Mouse (Mus musculus) hindbrain, postnatal 0 days (tissue): ENCODE results near the gene Brd2. TPM values are rescaled to one million over a fixed set of nuclear protein-coding genes. Genes with fewer than 3 reads are reported as not detected.

Source experiments
- ATAC-seq: fragments of 200-750 bp; cut with Nextera tagmentation; 2 replicates; pipeline ENCODE4 v1.8.0; 2017; ENCODE audit warnings: mild to moderate bottlenecking, moderate TSS enrichment, moderate library complexity
- DNase-seq: peaks from one replicate; pipeline ENCODE4 v3.0.0-alpha.2; 2015; ENCODE audit warnings: low spot score
- H3K27ac ChIP-seq: fragments of 300-500 bp; sonication (generic); 2 replicates; pipeline ENCODE4 v1.5.1; 2014; ENCODE audit warnings: mild to moderate bottlenecking
- H3K27me3 ChIP-seq: fragments of 300-500 bp; sonication (generic); 2 replicates; pipeline ENCODE4 v1.6.1; 2014; ENCODE audit warnings: low read length, mixed read lengths; ENCODE audit not compliant: insufficient read depth
- H3K36me3 ChIP-seq: fragments of 300-500 bp; sonication (generic); 2 replicates; pipeline ENCODE4 v1.6.1; 2014; ENCODE audit warnings: low read length, mixed read lengths; ENCODE audit not compliant: insufficient read depth
- H3K4me1 ChIP-seq: fragments of 300-500 bp; sonication (generic); 2 replicates; pipeline ENCODE4 v1.6.1; 2014; ENCODE audit warnings: antibody characterized with exemption, low read length, mixed read lengths; ENCODE audit not compliant: insufficient read depth
- H3K4me2 ChIP-seq: fragments of 300-500 bp; sonication (generic); 2 replicates; pipeline ENCODE4 v1.6.1; 2014; ENCODE audit warnings: low read depth, mild to moderate bottlenecking, low read length, moderate library complexity, mixed read lengths
- H3K4me3 ChIP-seq: fragments of 300-500 bp; sonication (generic); 2 replicates; pipeline ENCODE4 v1.5.1; 2014; ENCODE audit warnings: low read length
- H3K9ac ChIP-seq: fragments of 300-500 bp; sonication (generic); replicated peaks from 2 replicates; pipeline ENCODE4 v1.6.1; 2014; ENCODE audit warnings: mild to moderate bottlenecking, low read length, moderate library complexity, mixed read lengths
- H3K9me3 ChIP-seq: fragments of 300-500 bp; sonication (generic); 2 replicates; pipeline ENCODE4 v1.6.1; 2016; ENCODE audit warnings: low read length, mixed read lengths
- CTCF ChIP-seq: IDR thresholded peaks from 2 replicates; pipeline ENCODE4 v1.5.1; 2016; ENCODE audit warnings: antibody characterized with exemption, control low read depth, low read depth
- WGBS: fragments of 180-500 bp; shearing (Covaris S2); extraction: QIAGEN DNeasy Blood & Tissue Kit; methylation state at CpG from one replicate; pipeline ENCODE4 v1.1.7; 2014; 5-methylcytosine and 5-hydroxymethylcytosine counted together
- polyA plus RNA-seq: library from polyadenylated mRNA; unstranded; fragments of >200 nt; fragmentation: Nextera tagmentation; extraction: Ambion mirVana; gene quantifications from 2 replicates; pipeline ENCODE4 v1.2.1, GENCODE M21; 2015
- total RNA-seq: library from RNA; depleted of rRNA; stranded (reverse); fragments of >200 nt; gene quantifications from 2 replicates; pipeline ENCODE4 v1.2.3, GENCODE M21; 2014

The Brd2 gene
- total and polyA plus RNA-seq, 2 experiments from 2014 or later: 108 to 195 TPM

- Histone ChIP-seq H3K9ac (peak overlapping the region; percentile 95), H3K36me3 (peaks cover 17% of the 10 kb centered on the region; the same call in 1 of the 2 replicates), H3K4me1 (peaks cover 7% of the 10 kb centered on the region; the same call in 1 of the 2 replicates), H3K27ac (peak overlapping the region; percentile 100), H3K9me3 (no peaks in the 10 kb centered on the region), H3K27me3 (no peaks in the 10 kb centered on the region), H3K4me2 (peak overlapping the region; percentile 98), H3K4me3 (peak overlapping the region; percentile 91)
- TF ChIP-seq CTCF: no peak
- peak; percentile 10; the same call in 1 of the 2 replicates for ATAC-seq
- WGBS: under 1% methylated on average over 30 of the region's 42 CpGs
- DNase-seq: peak; percentile 93
Measured at GRCm38 (mm10) chr17:34120180-34120723, 2.2 kb downstream of the Brd2 start.

DNA sequence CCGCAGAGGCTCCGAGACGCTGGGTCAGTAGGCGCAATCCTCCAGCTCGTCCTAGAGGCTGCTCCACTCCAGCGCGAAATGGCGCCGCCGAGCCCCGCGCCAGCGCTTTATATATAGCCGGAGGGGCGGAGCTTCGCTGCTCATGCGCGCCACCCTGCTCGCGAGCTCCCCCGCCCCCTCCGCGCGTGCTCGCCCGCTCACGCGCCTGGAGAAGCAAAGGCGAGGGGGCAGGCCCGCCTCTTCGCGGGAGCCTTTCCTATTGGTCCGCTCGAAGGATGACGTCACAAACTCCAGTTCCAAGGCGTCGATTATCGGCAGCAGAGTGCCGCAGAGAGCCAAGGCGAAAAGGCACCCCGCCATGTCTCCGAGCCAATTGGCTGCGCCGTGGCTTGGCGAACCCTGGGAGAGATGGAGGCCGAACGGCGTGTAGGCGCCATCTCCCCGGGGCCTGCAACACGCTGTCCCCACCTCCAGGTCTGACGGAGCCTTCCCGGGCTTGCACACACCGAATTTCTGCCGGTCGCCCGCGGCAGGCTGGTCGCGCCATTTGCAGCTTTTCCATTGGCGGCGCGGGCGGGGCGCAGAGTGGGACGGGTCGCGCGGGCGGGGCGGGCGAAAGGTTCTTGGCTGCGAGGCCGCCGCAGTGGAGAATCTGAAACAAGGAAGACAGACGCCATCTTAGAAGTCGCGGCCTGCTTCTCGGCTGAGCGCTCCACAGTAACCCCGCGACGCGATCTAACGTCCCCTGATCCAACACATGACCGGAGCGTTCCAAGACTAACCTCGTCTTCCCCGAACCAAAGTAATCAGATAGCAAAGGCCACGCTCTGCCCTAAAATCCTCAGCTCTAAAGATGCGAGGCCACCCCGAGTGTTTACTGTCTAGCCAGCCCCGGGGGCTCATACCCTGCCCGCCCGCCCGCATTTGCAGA, 2.9 kb downstream of the Brd2 start, which contains the start of gene H2-DMa:
TSS of gene H2-DMa (plus strand) at position 293 of the 931 bp plus-strand sequence.
- H3K27ac ChIP-seq: peak within 1 kb of the TSS; percentile 100
- H3K9me3 ChIP-seq: no peaks in the 10 kb centered on the region
- ATAC-seq: peak; percentile 86
- H3K36me3 ChIP-seq: peaks cover 25% of the 10 kb centered on the region
- peak within 1 kb of the TSS; percentile 91 for H3K4me3 ChIP-seq
- DNase-seq: peak; percentile 100
- H3K4me1 ChIP-seq: peaks cover 7% of the 10 kb centered on the region; the same call in 1 of the 2 replicates
- WGBS: under 1% methylated on average over 96 of the region's 96 CpGs
- TF ChIP-seq CTCF: no peak
- no peaks in the 10 kb centered on the region for H3K27me3 ChIP-seq
- H3K9ac ChIP-seq: peak within 1 kb of the TSS; percentile 95
- peak within 1 kb of the TSS; percentile 98 for H3K4me2 ChIP-seq

DNA sequence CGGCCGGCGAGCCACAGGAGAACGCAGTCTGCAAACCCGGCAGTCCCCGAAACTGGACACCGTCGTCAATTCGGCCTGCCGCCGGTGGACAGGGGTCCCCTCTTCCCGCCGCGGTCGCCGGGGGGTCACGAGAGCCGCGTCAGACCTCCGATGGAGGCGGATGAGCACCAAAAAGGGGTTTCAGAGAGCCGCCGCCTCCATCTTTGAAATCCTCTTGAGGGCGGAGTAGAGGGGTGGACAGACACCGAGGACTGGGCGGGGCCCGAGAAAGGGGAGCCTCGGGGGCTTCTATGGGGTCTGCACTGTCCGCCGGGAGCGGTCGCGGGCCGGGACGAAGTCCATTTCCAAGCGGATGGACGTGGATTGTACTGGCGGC, 3.6 kb downstream of the Brd2 start:
- DNase-seq: no peak
- Histone ChIP-seq H3K9ac (peak overlapping the region; percentile 83), H3K27me3 (no peaks in the 10 kb centered on the region), H3K27ac (peak overlapping the region; percentile 100), H3K36me3 (peaks cover 31% of the 10 kb centered on the region), H3K9me3 (no peaks in the 10 kb centered on the region), H3K4me1 (peaks cover 7% of the 10 kb centered on the region; the same call in 1 of the 2 replicates), H3K4me3 (peak overlapping the region; percentile 91), H3K4me2 (peak overlapping the region; percentile 98)
- TF ChIP-seq CTCF: peak; percentile 14
- no peak for ATAC-seq
- 3% methylated on average over 34 of the region's 38 CpGs for WGBS

- ATAC-seq: no peak
- peak; percentile 77 for DNase-seq
- H3K4me2 ChIP-seq: peak overlapping the region; percentile 98
- H3K9me3 ChIP-seq: no peaks in the 10 kb centered on the region
- peak overlapping the region; percentile 91 for H3K4me3 ChIP-seq
- H3K36me3 ChIP-seq: peaks cover 37% of the 10 kb centered on the region
- peaks cover 7% of the 10 kb centered on the region; the same call in 1 of the 2 replicates for H3K4me1 ChIP-seq
- TF ChIP-seq CTCF: no peak
- 2% methylated on average over 67 of the region's 67 CpGs for WGBS
- H3K27me3 ChIP-seq: no peaks in the 10 kb centered on the region
- H3K9ac ChIP-seq: peak overlapping the region; percentile 83
- peak overlapping the region; percentile 100 for H3K27ac ChIP-seq
Measured at GRCm38 (mm10) chr17:34118113-34118872, 4.1 kb downstream of the Brd2 start.

GRCm38 (mm10) chr17:34117421-34118112, 4.9 kb downstream of the Brd2 start:
- no peak for TF ChIP-seq CTCF
- 2% methylated on average over 5 of the region's 5 CpGs for WGBS

More at GRCm38 (mm10) chr17:34117421-34118112, 4.9 kb downstream of the Brd2 start:
- H3K4me2 ChIP-seq: peak overlapping the region; percentile 98
- H3K9me3 ChIP-seq: no peaks in the 10 kb centered on the region
- H3K4me1 ChIP-seq: peaks cover 7% of the 10 kb centered on the region; the same call in 1 of the 2 replicates
- peaks cover 44% of the 10 kb centered on the region for H3K36me3 ChIP-seq
- peak overlapping the region; percentile 83 for H3K9ac ChIP-seq
- H3K4me3 ChIP-seq: peak overlapping the region; percentile 91
- peak; percentile 44 for DNase-seq
- peak overlapping the region; percentile 100 for H3K27ac ChIP-seq
- no peaks in the 10 kb centered on the region for H3K27me3 ChIP-seq
- no peak for ATAC-seq
